Mouse (Mus musculus) spleen, adult 2 months (tissue): ENCODE results near the gene Fbxo42. TPM values are rescaled to one million over a fixed set of nuclear protein-coding genes. Genes with fewer than 3 reads are reported as not detected.

Experiments used
- DNase-seq, 2 experiments: peaks; one replicate each; pipeline versions ENCODE4 v3.0.0 to v3.0.0-alpha.2; 2012 to 2021; ENCODE audit warnings: low spot score in 2 of 2, low read depth in 1 of 2
- H3K27ac ChIP-seq: fragments of 200-500 bp; 2 replicates; pipeline ENCODE4 v1.5.1; 2012; ENCODE audit warnings: low read length, inconsistent platforms; ENCODE audit not compliant: insufficient read depth
- H3K27me3 ChIP-seq: fragments of 200-500 bp; 2 replicates; pipeline ENCODE4 v1.6.1; 2012; ENCODE audit warnings: mild to moderate bottlenecking, moderate library complexity, low read length, inconsistent platforms; ENCODE audit not compliant: control insufficient read depth, insufficient read depth
- H3K36me3 ChIP-seq: fragments of 200-500 bp; 2 replicates; pipeline ENCODE4 v1.6.1; 2012; ENCODE audit warnings: mild to moderate bottlenecking, low read length, inconsistent platforms; ENCODE audit not compliant: control insufficient read depth, insufficient read depth
- H3K4me1 ChIP-seq: fragments of 200-500 bp; 2 replicates; pipeline ENCODE4 v1.6.1; 2011; ENCODE audit warnings: inconsistent platforms; ENCODE audit not compliant: control insufficient read depth, insufficient read depth, insufficient read length
- H3K4me3 ChIP-seq: fragments of 200-500 bp; 2 replicates; pipeline ENCODE4 v1.5.1; 2011; ENCODE audit warnings: mild to moderate bottlenecking, inconsistent platforms; ENCODE audit not compliant: insufficient read depth, insufficient read length; ENCODE audit errors: extremely low read depth
- CTCF ChIP-seq: fragments of 200-500 bp; IDR thresholded peaks from 2 replicates; pipeline ENCODE4 v1.5.1; 2011; ENCODE audit warnings: mild to moderate bottlenecking, inconsistent platforms; ENCODE audit not compliant: insufficient read depth, insufficient read length, insufficient replicate concordance; ENCODE audit errors: extremely low read depth
- POLR2A ChIP-seq: fragments of 200-500 bp; IDR thresholded peaks from 2 replicates; pipeline ENCODE4 v1.6.1; 2011; ENCODE audit warnings: low read depth, low read length, inconsistent platforms
- WGBS: fragments of 180-500 bp; shearing (Covaris S2); methylation state at CpG from one replicate; pipeline ENCODE4 v1.1.7; 2018; 5-methylcytosine and 5-hydroxymethylcytosine counted together
- polyA plus RNA-seq: library from polyadenylated mRNA; depleted of rRNA; stranded (reverse); fragments of >200 nt; gene quantifications from 2 replicates; pipeline ENCODE4 v1.2.3, GENCODE M21; 2012

Fbxo42 gene
- polyA plus RNA-seq, 1 experiment = 13.7 TPM

- H3K36me3 ChIP-seq = peaks cover 44% of the 10 kb centered on the region
- no peak for DNase-seq
Measured at GRCm38 (mm10) chr4:141113831-141114230, 33.9 kb upstream of the Fbxo42 start.

GRCm38 (mm10) chr4:141114521-141114981, 33.2 kb upstream of the Fbxo42 start:
- 96% methylated on average over 6 of the region's 6 CpGs for WGBS
- TF ChIP-seq CTCF (no peak), POLR2A (no peak)
- no peak for DNase-seq
- no peak overlapping the region for H3K4me3 ChIP-seq
- H3K4me1 ChIP-seq = no peaks in the 10 kb centered on the region
- peaks cover 44% of the 10 kb centered on the region for H3K36me3 ChIP-seq
- H3K27me3 ChIP-seq = no peaks in the 10 kb centered on the region
- no peak overlapping the region for H3K27ac ChIP-seq

More at GRCm38 (mm10) chr4:141113831-141114230, 33.9 kb upstream of the Fbxo42 start:
- 79% methylated on average over 7 of the region's 7 CpGs for WGBS
- no peak overlapping the region for H3K4me3 ChIP-seq
- TF ChIP-seq CTCF (no peak), POLR2A (no peak)
- H3K27me3 ChIP-seq = no peaks in the 10 kb centered on the region
- no peak overlapping the region for H3K27ac ChIP-seq
- H3K4me1 ChIP-seq = no peaks in the 10 kb centered on the region

- Histone ChIP-seq H3K36me3 (peaks cover 44% of the 10 kb centered on the region), H3K4me1 (no peaks in the 10 kb centered on the region), H3K27me3 (no peaks in the 10 kb centered on the region), H3K27ac (no peak overlapping the region), H3K4me3 (no peak overlapping the region)
- DNase-seq = no peak
- WGBS = 96% methylated on average over 8 of the region's 8 CpGs
- TF ChIP-seq POLR2A (no peak), CTCF (no peak)
Measured at GRCm38 (mm10) chr4:141115398-141115797, 32.3 kb upstream of the Fbxo42 start.

GRCm38 (mm10) chr4:141118691-141119090, 29.0 kb upstream of the Fbxo42 start:
- no peak for DNase-seq
- no peak for TF ChIP-seq CTCF
- no peak for TF ChIP-seq POLR2A
- Histone ChIP-seq H3K4me1 (no peaks in the 10 kb centered on the region; the same call in 1 of the 2 replicates), H3K27ac (no peak overlapping the region), H3K4me3 (no peak overlapping the region), H3K36me3 (peaks cover 38% of the 10 kb centered on the region), H3K27me3 (no peaks in the 10 kb centered on the region)
- 70% methylated on average over 4 of the region's 4 CpGs for WGBS

GRCm38 (mm10) chr4:141120700-141121099, 27.0 kb upstream of the Fbxo42 start:
- WGBS = 49% methylated on average over 11 of the region's 11 CpGs
- peak in 1 of 2 experiments; percentile 26 for DNase-seq
- TF ChIP-seq CTCF (peak; percentile 48; the same call in 1 of the 2 replicates), POLR2A (no peak)
- no peaks in the 10 kb centered on the region; the same call in 1 of the 2 replicates for H3K4me1 ChIP-seq
- H3K27me3 ChIP-seq = no peaks in the 10 kb centered on the region
- H3K36me3 ChIP-seq = peaks cover 20% of the 10 kb centered on the region
- no peak overlapping the region for H3K4me3 ChIP-seq
- no peak overlapping the region for H3K27ac ChIP-seq

- H3K4me3 ChIP-seq = no peak overlapping the region
- 89% methylated on average over 7 of the region's 7 CpGs for WGBS
- H3K27me3 ChIP-seq = no peaks in the 10 kb centered on the region
- H3K4me1 ChIP-seq = no peaks in the 10 kb centered on the region; the same call in 1 of the 2 replicates
- DNase-seq = no peak
- H3K36me3 ChIP-seq = peaks cover 7% of the 10 kb centered on the region
- H3K27ac ChIP-seq = no peak overlapping the region
- no peak for TF ChIP-seq CTCF
- TF ChIP-seq POLR2A = no peak
Measured at GRCm38 (mm10) chr4:141122663-141123062, 25.1 kb upstream of the Fbxo42 start.

GRCm38 (mm10) chr4:141123065-141123464, 24.6 kb upstream of the Fbxo42 start:
- 74% methylated on average over 1 of the region's 1 CpGs for WGBS
- Histone ChIP-seq H3K4me1 (no peaks in the 10 kb centered on the region; the same call in 1 of the 2 replicates), H3K27me3 (no peaks in the 10 kb centered on the region), H3K4me3 (no peak overlapping the region), H3K27ac (no peak overlapping the region), H3K36me3 (peaks cover 5% of the 10 kb centered on the region)
- no peak for DNase-seq
- TF ChIP-seq POLR2A = no peak
- no peak for TF ChIP-seq CTCF
